Mouse (Mus musculus): Measurements from ENCODE around the gene Borcs8.

Gene Borcs8

DNA sequence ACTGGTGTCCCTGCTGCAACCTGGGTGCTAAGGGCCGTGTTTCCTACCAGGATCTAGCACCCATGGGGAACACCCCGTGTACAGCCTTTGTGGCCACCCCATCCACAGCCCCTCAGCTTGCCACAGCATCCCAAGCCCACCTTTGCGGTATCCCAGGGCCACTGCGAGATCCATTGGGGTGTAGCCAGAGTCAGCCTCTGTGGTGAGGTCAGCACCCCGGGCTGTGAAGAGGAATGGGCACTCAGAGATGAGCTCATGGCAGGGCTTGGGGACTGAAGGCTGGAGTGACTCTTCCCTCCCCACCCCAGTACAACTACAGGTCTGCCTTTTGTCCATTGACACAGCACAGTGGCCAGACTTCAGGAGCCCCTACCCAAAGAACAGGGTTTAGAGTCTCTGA lies 5.2 kb upstream of the Borcs8 start:
- DNase-seq (ENCODE audit: low read depth, low spot score), result no peak

- no peak for DNase-seq (ENCODE audit: low read depth, low spot score)
These were observed 4.4 kb upstream of the Borcs8 start for GRCm38 (mm10) chr8:70134931-70135330.

- DNase-seq (ENCODE audit: low read depth, low spot score), result no peak
These were observed 2.7 kb upstream of the Borcs8 start for GRCm38 (mm10) chr8:70136591-70136990.

GRCm38 (mm10) chr8:70137890-70138289 lies 1.4 kb upstream of the Borcs8 start:
- no peak for DNase-seq (ENCODE audit: low read depth, low spot score)

DNA sequence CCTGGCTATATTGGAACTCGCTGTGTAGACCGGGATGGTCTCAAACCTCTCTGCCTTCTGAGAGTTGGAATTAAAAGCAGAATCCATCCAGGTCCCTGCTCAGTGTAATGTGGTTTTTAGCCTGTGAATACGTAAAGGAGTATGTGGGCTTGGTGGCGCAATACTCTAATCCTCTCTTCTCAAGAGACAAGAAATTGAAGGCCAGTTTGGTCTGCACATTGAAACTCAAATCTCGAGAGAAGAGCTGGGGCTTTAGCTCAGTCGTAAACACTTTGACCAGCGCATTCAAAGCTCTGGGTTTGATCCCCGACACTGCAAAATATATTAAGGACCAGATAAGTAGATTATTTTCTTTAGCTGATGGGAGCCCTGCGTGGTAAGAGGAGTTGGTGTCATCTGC lies 682 bp downstream of the Borcs8 start:
- DNase-seq (ENCODE audit: low read depth, low spot score), result no peak

DNA sequence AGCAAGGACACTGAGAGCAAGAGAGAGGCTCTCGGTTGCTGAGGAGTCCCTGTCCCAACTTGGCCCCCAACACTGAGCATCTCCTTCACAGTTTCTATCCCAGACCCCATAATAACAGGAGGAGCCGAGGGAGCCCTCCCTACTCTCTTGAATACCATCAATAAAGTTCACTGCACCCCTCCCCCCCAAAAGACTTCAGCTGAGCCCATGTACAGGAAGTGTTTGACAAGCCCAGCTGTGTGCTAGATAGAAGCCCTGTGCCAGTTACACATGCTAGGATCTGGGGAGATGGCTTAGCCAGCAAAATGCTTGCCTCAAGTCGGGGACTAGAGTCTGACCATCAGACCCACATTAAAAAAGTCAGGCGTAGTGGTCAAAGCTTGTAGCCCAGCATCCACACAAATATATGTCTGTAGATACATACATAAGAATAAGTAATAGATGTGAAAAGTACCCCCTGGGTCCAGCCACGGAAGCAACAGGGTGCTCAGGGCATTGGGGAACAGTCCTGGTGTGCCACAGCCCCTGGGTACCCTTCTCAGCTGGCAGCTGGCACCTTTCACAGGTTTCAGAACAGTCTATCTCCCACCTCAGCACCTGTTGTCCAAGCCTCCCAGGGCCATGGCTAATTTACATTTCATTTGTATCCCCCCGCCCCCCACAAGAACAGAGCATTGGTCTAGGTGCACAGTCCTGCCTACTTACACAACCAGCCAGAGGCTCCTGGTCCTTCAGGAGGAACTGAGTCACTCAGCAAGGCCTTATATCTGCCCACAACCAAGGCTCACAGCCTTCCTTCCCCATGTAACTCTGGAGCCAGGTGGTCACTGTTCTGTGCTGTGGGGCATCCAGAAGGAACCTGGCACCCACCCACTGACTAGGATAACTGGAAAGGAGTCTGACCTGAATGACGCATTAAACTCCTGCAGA lies 8.6 kb downstream of the Borcs8 start:
- no peak for DNase-seq (ENCODE audit: low read depth, low spot score)

- no peak for DNase-seq (ENCODE audit: low read depth, low spot score)
These were observed 10.9 kb downstream of the Borcs8 start for GRCm38 (mm10) chr8:70150158-70150557.

GRCm38 (mm10) chr8:70152537-70153257 lies 13.4 kb downstream of the Borcs8 start:
- DNase-seq (ENCODE audit: low read depth, low spot score), result peak; percentile 49

DNA sequence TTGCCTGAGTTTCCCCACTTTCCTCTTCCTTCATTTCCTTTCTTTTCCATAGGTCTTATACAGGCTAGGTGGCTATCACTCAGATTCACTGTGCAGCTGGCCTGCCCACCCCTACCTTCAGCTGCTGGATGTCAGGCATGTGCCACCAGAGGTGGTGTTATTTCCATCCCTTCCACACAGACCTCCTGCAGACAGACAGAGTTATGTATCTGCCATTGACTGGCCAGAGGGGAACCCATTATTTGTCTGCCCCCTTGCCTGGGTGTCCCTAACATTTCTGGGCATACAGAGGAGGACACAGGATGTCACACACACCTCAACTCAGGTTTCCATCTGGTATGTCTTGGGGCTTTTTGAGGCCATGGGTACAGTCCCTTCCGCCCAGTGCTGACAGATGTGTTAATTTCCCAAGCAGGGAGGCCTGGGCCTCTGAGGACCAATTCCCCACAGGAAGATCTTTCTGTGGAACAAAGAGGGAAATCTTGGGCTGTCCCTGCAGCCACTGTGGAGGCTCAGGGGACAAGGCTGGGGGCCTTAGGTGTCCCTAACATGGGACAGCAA lies 18.0 kb downstream of the Borcs8 start:
- DNase-seq (ENCODE audit: low read depth, low spot score), result no peak

DNA sequence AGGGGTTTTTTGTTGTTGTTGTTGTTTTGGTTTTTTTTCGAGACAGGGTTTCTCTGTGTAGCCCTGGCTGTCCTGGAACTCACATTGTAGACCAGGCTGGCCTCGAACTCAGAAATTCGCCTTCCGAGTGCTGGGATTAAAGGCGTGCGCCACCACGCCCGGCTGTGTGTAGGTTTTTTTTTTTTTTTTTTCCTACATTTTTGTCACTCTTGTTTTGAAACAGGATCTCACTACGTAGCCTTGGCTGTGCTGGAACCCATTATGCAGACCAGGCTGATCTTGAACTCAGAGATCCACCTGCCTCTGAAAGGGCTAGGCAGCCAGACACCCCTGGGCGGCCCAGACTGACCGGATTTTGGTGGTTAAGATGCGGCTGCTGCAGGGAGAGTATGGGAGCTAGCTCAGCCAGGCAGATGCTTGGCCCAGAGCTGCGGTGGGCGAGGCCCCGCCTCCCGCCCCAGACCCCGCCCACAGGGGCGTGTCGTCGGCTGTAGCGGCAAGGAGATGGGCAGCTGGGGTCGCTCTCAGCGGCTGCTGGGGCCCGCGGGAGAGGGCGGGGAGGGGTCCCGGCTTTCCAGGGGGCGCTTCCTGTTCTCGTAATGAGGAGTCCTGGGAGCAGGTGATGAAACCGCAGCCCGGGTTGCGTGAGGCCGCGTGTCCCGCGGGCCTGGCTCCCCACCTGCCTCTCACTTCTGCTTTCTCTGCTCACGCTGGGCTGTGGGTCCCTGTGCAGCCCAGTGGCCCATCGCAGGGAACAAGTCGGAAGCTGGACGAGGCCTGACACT lies 19.0 kb downstream of the Borcs8 start:
- DNase-seq (ENCODE audit: low read depth, low spot score), result no peak

DNA sequence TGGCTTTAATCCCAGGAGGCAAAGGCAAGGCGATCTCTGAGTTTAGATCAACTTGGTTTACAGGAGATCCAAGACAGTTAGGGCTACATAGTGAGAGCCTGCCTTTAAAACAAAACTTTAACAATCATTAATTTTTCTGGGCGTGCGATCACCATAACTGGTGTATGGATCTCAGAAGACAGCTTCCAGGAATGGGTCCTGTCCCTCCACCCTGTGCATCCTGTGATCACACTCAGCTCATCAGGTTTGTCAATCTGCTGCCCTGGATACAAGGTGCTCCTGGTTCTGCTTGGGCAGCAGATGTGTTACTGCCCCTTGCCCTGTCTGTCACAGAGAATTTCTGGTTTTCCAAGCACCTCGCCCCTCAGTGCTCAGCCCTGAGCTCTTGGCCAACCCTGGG lies 19.9 kb downstream of the Borcs8 start:
- no peak for DNase-seq (ENCODE audit: low read depth, low spot score)

DNA sequence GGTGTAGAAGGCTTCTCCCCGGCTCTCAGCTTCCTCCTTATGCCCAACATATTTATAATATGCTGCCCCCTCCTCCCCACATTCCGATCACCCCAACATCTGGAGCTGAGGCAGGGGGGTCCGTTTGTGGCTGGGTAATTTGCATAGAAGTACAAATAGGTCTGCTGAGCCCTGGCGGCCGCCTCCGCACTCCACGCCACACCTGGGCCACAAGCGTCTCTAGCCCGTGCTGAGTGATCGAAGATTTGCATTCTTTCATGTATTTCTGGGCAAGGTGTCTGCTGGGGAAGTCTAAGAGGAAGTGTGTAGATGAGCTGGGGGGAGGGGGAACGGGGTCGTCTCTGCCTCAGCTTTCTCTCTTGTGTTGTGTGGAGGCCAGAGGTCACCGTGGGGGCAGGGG lies 20.7 kb downstream of the Borcs8 start:
- DNase-seq (ENCODE audit: low read depth, low spot score), result no peak

DNA sequence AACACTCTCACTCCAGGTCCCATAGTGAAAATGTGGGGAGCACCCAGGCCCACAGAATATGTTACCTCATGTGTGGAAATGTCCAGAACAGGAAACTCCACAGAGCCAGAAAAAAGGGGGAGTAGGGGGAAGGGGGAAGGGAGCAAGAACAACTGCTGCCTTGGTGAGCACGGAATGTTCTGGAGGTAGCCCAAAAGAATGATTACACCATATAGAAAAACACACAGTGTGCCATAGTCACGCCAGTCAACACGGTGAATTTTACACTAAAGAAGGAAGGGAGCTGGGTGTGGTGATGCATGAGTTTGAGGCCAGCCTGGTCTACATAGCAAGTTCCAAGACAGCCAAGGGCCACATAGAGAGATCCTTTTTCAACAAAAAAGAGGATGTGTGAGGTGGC lies 24.0 kb downstream of the Borcs8 start:
- no peak for DNase-seq (ENCODE audit: low read depth, low spot score)

DNA sequence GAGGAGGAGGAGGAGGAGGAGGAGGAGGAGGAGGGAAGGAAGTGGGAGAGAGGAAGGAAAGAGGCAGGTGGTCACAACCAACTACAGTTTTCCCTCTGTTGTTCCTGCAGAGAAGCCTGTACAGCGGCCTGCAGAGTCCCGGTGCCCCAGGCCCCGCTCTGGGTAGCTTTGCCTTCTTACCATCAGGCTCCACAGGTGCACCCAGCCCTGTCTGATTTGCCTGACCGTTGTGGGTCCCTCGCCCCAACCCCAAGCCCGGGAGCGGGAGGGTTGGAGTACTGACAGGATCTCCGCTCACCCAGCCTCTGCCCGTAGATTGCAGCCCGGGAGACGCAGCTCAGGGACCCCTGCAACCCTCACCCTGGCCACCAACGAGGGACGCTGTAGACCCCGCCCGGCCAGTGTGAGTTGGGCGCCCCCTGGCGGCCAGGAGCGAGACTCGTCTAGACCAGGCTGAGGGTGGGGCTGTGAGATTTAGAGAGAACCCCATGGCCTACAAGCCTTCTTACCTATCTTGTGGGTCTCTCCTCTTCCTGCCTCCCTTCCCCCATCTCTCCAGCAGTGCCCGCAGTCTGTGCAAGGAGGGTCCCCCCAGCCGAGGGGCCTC lies 27.3 kb downstream of the Borcs8 start:
- peak; percentile 39 for DNase-seq (ENCODE audit: low read depth, low spot score)

DNA sequence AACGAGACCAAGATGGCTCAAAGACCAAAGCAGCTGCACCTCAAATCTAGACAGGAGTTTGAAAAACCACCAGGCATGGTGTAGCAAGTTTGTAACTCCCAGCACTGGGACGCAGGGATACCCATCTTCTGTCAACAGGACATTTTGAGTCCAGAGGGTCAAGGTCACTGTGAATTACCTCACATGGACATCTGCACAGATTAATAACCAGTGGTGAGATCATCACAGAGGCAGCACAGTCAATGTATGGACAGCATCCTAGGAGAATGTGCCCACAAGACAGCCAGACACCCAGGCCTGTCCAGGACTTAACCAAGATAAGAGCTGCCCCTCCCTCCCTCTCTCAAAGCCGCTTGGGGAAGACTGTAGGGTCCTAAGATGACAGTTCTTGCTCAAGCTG lies 30.8 kb downstream of the Borcs8 start:
- no peak for DNase-seq (ENCODE audit: low read depth, low spot score)

DNA sequence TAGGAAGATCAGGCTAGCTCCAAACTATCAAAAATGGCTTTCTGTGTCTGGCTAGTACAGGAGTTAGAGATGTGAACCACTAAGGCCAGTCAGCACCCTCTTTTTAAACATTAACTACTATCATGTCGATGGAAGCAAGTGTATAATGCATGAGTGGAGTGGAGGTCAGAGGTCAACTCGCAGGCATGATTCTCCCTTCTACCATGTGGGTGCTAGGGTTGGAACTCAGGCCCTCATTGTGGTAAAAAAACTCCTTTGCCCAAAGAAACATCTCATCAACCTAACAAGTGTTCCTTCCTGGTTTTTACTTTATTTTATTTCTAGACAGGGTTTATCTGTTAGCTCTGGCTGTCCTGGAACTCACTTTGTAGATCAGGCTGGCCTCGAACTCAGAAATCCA lies 31.4 kb downstream of the Borcs8 start:
- no peak for DNase-seq (ENCODE audit: low read depth, low spot score)

- no peak for DNase-seq (ENCODE audit: low read depth, low spot score)
These were observed 31.9 kb downstream of the Borcs8 start for GRCm38 (mm10) chr8:70171240-70171639.

- DNase-seq (ENCODE audit: low read depth, low spot score), result peak; percentile 93
These were observed 32.9 kb downstream of the Borcs8 start, which contains the start of gene Tmem161a for GRCm38 (mm10) chr8:70172043-70172681. TSS of gene Tmem161a (plus strand) at chr8:70172356.

DNA sequence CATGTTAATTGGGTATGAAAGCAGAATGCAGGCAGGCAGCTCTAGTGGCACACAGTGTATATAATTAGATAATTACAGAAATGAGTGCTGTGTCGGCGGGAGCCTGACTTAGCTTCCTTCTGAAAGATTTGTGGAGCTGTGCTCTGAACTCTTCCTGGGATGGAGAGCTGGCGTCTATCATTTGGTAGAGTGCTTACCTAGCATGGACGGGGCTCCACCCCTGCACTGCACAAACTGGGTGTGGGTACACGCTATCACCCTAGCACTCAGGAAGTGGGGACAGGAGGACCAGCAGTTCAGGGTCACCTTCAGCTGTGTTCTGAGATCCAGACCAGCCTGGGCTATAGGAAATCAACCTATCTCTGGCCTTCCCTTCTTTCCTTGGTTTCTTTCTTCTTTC lies 34.0 kb downstream of the Borcs8 start:
- no peak for DNase-seq (ENCODE audit: low read depth, low spot score)

GRCm38 (mm10) chr8:70174079-70174478 lies 34.8 kb downstream of the Borcs8 start:
- no peak for DNase-seq (ENCODE audit: low read depth, low spot score)

- no peak for DNase-seq (ENCODE audit: low read depth, low spot score)
These were observed 38.9 kb downstream of the Borcs8 start for GRCm38 (mm10) chr8:70178231-70178630.
